Mouse (Mus musculus) kidney, adult 2 months (tissue): Measurements from ENCODE around the gene Dram1. TPM values are rescaled to one million over a fixed set of nuclear protein-coding genes. Genes with fewer than 3 reads are reported as not detected.

Source experiments
- DNase-seq: peaks from one replicate; pipeline ENCODE4 v3.0.0; 2021
- H3K27ac ChIP-seq: fragments of 200-500 bp; 2 replicates; pipeline ENCODE4 v1.5.1; 2012; ENCODE audit warnings: low read depth, low read length, control low read depth, inconsistent platforms; ENCODE audit not compliant: insufficient read depth
- H3K27me3 ChIP-seq: fragments of 200-500 bp; replicated peaks from 2 replicates; pipeline ENCODE4 v1.6.1; 2012; ENCODE audit warnings: mild to moderate bottlenecking, moderate library complexity, low read length, inconsistent platforms; ENCODE audit not compliant: control insufficient read depth, insufficient read depth
- H3K36me3 ChIP-seq: fragments of 200-500 bp; 2 replicates; pipeline ENCODE4 v1.6.1; 2012; ENCODE audit warnings: mild to moderate bottlenecking, moderate library complexity, low read length, inconsistent platforms; ENCODE audit not compliant: control insufficient read depth, insufficient read depth
- H3K4me1 ChIP-seq: fragments of 200-500 bp; 2 replicates; pipeline ENCODE4 v1.6.1; 2011; ENCODE audit warnings: low read length; ENCODE audit not compliant: control insufficient read depth, insufficient read depth
- H3K4me3 ChIP-seq: fragments of 200-500 bp; 2 replicates; pipeline ENCODE4 v1.5.1; 2011; ENCODE audit warnings: mild to moderate bottlenecking, low read depth, low read length, control low read depth; ENCODE audit not compliant: insufficient read depth
- CTCF ChIP-seq: fragments of 200-500 bp; conservative IDR thresholded peaks from 2 replicates; pipeline ENCODE4 v1.5.1; 2011; ENCODE audit warnings: low read depth, mild to moderate bottlenecking, control low read depth, low read length, moderate library complexity, mixed read lengths; ENCODE audit not compliant: insufficient read depth, insufficient read length
- POLR2A ChIP-seq: fragments of 200-500 bp; IDR thresholded peaks from one replicate; pipeline ENCODE4 v1.6.1; 2011; ENCODE audit warnings: low read depth, low read length, control low read depth
- WGBS: fragments of 180-500 bp; shearing (Covaris S2); methylation state at CpG from one replicate; pipeline ENCODE4 v1.1.7; 2018; 5-methylcytosine and 5-hydroxymethylcytosine counted together
- polyA plus RNA-seq: library from polyadenylated mRNA; depleted of rRNA; stranded (reverse); fragments of >200 nt; gene quantifications from 2 replicates; pipeline ENCODE4 v1.2.3, GENCODE M21; 2012

Dram1 gene
- polyA plus RNA-seq, 1 experiment: 16.4 TPM

DNA sequence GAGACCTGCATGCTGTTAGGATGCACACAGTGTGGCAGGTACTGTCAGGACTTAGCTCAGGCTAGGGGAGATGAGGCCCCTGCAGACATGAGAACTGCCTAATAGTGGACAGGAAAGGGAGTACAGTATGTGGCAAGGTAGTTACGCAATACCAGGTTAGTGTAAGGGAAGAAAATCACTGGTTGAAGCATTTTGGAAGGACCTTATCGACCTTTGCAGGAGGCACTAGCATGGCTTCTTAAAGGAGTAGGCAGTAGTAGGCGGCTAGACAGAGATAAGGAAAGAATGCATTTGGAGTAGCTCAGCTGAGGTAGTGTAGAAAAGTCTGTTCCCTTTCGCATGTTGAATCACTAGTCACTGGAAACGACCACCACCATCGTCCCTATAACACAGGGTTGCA is 6.9 kb upstream of the Dram1 start:
- H3K27ac ChIP-seq: peak overlapping the region; percentile 58

DNA sequence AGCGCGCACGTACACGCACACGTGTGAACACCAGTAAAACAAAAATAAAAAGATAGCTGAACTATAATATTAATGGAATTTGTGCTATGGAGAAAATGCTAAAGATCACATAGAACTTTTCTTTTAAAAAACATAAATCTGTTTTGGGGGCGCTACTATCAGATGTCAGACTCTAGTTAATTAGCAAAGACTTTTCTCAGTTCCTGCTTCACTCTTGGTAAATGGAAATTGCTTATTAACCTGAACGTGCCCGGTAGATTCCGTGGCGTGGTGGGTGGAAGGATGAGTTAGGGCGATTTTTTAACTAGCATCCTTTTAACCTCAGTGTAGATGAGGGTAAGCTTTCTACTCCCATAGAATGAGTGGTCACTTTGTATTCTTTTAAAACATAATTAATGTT is 6.4 kb upstream of the Dram1 start:
- DNase-seq: no peak
- H3K4me1 ChIP-seq: peaks cover 38% of the 10 kb centered on the region
- no peak for TF ChIP-seq POLR2A
- TF ChIP-seq CTCF: no peak
- H3K36me3 ChIP-seq: no peaks in the 10 kb centered on the region
- no peaks in the 10 kb centered on the region for H3K27me3 ChIP-seq
- no peak overlapping the region for H3K27ac ChIP-seq
- WGBS: 64% methylated on average over 11 of the region's 11 CpGs
- no peak overlapping the region for H3K4me3 ChIP-seq

More for the DNA sequence above, 6.9 kb upstream of the Dram1 start:
- WGBS: 63% methylated on average over 6 of the region's 6 CpGs
- Histone ChIP-seq H3K4me1 (peaks cover 38% of the 10 kb centered on the region), H3K36me3 (no peaks in the 10 kb centered on the region), H3K27me3 (no peaks in the 10 kb centered on the region), H3K4me3 (no peak overlapping the region)
- peak; percentile 29 for DNase-seq
- TF ChIP-seq POLR2A (no peak), CTCF (no peak)

DNA sequence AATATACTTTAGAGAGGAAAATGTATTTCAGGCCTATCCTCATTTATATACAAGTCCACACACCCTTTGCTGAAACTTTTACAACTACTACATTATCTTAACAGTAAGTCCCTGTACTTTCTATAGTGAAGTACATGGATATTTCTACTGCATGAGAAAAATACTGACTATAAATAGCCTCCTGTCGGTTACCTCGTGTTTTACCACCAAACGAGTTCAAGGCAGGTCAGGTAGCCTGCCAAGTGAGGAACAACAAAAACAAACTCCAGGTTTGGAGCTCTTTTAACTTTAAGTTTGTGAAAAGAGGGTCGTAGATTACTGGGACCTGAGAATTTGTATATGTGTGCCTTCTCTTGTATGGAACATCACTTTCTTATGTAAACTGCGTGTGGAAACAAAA is 5.2 kb upstream of the Dram1 start:
- Histone ChIP-seq H3K27ac (peak overlapping the region; percentile 19; the same call in 1 of the 2 replicates), H3K4me3 (no peak overlapping the region), H3K36me3 (no peaks in the 10 kb centered on the region), H3K4me1 (peaks cover 38% of the 10 kb centered on the region), H3K27me3 (no peaks in the 10 kb centered on the region)
- 18% methylated on average over 5 of the region's 5 CpGs for WGBS
- no peak for TF ChIP-seq POLR2A
- TF ChIP-seq CTCF: no peak
- no peak for DNase-seq

DNA sequence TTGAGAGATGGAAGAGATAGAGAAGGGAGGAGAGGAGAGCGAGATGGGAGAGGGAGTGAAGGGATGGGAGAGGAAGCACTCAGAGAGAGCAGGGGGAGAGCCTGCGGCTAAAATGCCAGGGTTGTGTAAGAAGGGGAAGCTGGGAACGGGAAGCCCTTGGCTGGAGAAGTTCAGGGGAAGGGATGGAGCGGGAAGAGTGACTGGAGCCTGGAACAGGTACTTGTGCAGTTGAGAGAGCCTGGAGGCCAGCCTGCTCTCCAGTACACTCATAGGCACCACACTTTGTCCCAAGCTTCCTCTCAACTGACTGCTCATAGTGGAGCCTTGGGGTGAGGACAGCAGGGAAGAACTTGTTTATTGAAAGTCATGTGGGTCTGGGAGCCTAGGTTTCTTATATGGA is 4.6 kb upstream of the Dram1 start:
- H3K27ac ChIP-seq: peak overlapping the region; percentile 13
- H3K4me1 ChIP-seq: peaks cover 36% of the 10 kb centered on the region
- H3K4me3 ChIP-seq: no peak overlapping the region
- DNase-seq: no peak
- no peaks in the 10 kb centered on the region for H3K27me3 ChIP-seq
- WGBS: 82% methylated on average over 4 of the region's 4 CpGs
- no peaks in the 10 kb centered on the region for H3K36me3 ChIP-seq
- TF ChIP-seq CTCF: no peak
- no peak for TF ChIP-seq POLR2A

DNA sequence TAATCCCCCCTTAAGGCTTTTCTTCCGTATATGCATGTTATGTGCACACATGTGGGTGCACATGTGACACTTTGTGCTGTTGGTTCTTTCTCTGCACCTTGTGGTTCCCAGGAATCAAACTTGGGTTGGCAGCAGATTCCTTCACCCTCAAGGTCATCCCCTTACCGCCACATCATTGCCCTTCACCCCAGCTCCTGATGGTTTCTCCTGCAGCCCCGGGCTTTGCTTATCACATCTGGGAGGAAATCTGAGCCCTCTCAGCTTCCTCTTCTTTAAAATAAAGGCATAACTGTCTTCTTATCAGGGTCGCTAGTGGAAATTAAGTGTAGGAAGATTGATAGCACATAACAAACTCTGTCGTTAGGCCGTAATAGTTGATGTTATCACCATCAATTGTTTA is 3.1 kb upstream of the Dram1 start:
- Histone ChIP-seq H3K27me3 (no peaks in the 10 kb centered on the region), H3K4me3 (no peak overlapping the region), H3K36me3 (no peaks in the 10 kb centered on the region), H3K27ac (no peak overlapping the region), H3K4me1 (peaks cover 36% of the 10 kb centered on the region)
- TF ChIP-seq POLR2A (no peak), CTCF (no peak)
- DNase-seq: no peak
- 53% methylated on average over 6 of the region's 6 CpGs for WGBS

DNA sequence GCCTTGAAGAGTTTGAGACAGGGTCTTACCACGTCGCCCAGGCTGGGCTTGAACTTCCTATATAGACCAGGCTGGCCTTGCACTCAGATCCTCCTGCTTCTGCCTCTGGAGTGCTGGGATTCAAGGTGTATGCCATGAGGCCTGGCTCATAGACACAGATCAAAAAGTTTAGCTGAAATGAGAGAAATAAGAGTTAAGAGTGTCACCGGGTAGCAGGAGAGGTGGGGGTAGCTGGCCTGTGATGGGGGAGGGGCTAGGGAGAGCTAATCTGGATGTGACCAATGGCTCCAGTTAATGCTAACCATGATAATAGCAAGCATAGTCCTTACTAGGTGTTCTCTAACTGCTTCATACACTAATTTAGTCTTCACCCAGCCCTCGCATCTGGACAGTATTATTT is 2.4 kb upstream of the Dram1 start:
- WGBS: 72% methylated on average over 4 of the region's 4 CpGs
- Histone ChIP-seq H3K27ac (peak overlapping the region; percentile 6; the same call in 1 of the 2 replicates), H3K4me3 (no peak overlapping the region), H3K27me3 (no peaks in the 10 kb centered on the region), H3K36me3 (no peaks in the 10 kb centered on the region), H3K4me1 (peaks cover 34% of the 10 kb centered on the region)
- DNase-seq: no peak
- no peak for TF ChIP-seq CTCF
- TF ChIP-seq POLR2A: no peak

DNA sequence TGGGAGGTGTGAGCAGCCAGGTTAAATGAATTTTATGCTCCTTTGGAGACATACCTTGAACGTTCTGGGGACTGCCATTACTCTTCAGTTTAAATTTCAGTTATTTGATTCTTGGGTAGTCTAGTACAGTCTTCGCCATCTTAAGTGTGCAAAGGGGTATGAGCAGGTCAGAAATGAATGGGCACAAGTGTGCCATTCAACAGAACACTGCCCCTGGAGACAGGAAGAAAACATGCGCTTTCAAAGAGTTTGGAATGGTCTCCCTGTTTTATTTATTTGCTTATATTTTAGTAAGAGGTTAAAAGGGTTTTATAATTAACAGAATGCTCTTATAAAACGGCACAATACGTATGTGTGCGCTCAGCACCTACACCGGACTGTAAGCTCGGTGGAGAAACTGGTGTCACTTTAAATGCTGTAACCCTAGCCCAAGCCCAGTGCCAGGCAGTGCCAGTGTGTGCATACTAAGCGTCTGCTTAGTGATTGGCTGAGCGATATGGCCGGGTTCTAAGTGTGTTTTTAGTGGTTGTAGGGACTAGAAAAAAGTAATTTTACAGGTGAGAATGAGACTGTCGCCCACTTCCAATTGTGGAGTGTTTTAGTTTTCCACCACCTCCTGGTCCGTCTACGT is 1.7 kb upstream of the Dram1 start:
- Histone ChIP-seq H3K27ac (peak overlapping the region; percentile 6; the same call in 1 of the 2 replicates), H3K4me3 (0 out of 2 replicates have a peak overlapping the region, but pooled peaks have one; percentile 60)
- TF ChIP-seq CTCF (no peak), POLR2A (no peak)

More for the DNA sequence above, 1.7 kb upstream of the Dram1 start:
- no peaks in the 10 kb centered on the region for H3K27me3 ChIP-seq
- 34% methylated on average over 14 of the region's 14 CpGs for WGBS
- peak; percentile 51 for DNase-seq
- peaks cover 26% of the 10 kb centered on the region for H3K4me1 ChIP-seq
- H3K36me3 ChIP-seq: no peaks in the 10 kb centered on the region
